11 mouse cellular contexts compared by ENCODE assay signal in genomic region chr4:70709126-70709689, GRCm38 (mm10).
A peak's percentile ranks its signal among the peaks of the same experiment; 100 is the strongest.
DNase-seq lines count a peak whose midpoint lies in the region; TF ChIP-seq lines count a peak whose summit lies in the region.
"Had no signal": no experiment of that assay in that cellular context is flagged by ENCODE, and none has a peak within 500 bp of the region (broad histone marks: within the 10 kb centered on the region; RNA-seq: fewer than 3 reads in every experiment).

No protein-coding gene starts in this region.

- TF ChIP-seq POLR2A in kidney, adult 2 months (IDR thresholded peaks at IDR 0.05; ENCODE audit: low read depth, low read length), result no peak

- no peaks in the 10 kb centered on the region for H3K4me1 ChIP-seq in kidney, adult 2 months (ENCODE audit: control insufficient read depth, insufficient read depth, low read length)
- H3K4me1 ChIP-seq: hindbrain, embryonic 10.5 days; limb, embryonic 13.5 days had no signal

- no peaks in the 10 kb centered on the region for H3K27me3 ChIP-seq in kidney, adult 2 months (replicated peaks; ENCODE audit: control insufficient read depth, insufficient read depth, low read length)
- H3K27me3 ChIP-seq: limb, embryonic 13.5 days; Patski had no signal

- peak; percentile 14 for DNase-seq in gastrocnemius, adult 2 months
- no peak for DNase-seq in gastrocnemius, postnatal 10 days
- DNase-seq in ovary, adult 18-20 months (ENCODE audit: low spot score), result peak; percentile 40
- no peak for DNase-seq in ovary, postnatal 10 days (ENCODE audit: low spot score)
- peak; percentile 67 for DNase-seq in kidney, adult 2 months
- peak; percentile 6 for DNase-seq in ovary, postnatal 36 days (ENCODE audit: low spot score)
- no peak for DNase-seq in left cerebral cortex, postnatal 25 days (ENCODE audit: low spot score in 2 of 2)
- DNase-seq: thymus, postnatal 36 days had no signal

- no peaks in the 10 kb centered on the region for H3K36me3 ChIP-seq in kidney, adult 2 months (ENCODE audit: control insufficient read depth, insufficient read depth, low read length)
- H3K36me3 ChIP-seq: hindbrain, embryonic 10.5 days; limb, embryonic 13.5 days had no signal

- H3K27ac ChIP-seq in gastrocnemius, adult 2 months, result no peak overlapping the region
- H3K27ac ChIP-seq in kidney, adult 2 months (ENCODE audit: insufficient read depth, low read depth, low read length), result no peak overlapping the region
- H3K27ac ChIP-seq: hindbrain, embryonic 10.5 days; limb, embryonic 13.5 days had no signal

- H3K4me3 ChIP-seq in gastrocnemius, adult 2 months, result no peak overlapping the region
- H3K4me3 ChIP-seq in kidney, adult 2 months (ENCODE audit: insufficient read depth, low read depth, low read length), result no peak overlapping the region
- H3K4me3 ChIP-seq: hindbrain, embryonic 10.5 days; limb, embryonic 13.5 days had no signal

- no peak for TF ChIP-seq CTCF in gastrocnemius, adult 2 months (IDR thresholded peaks at IDR 0.05)
- no peak for TF ChIP-seq CTCF in kidney, adult 2 months (conservative IDR thresholded peaks at IDR 0.05; ENCODE audit: insufficient read depth, insufficient read length, low read depth, low read length)

- intact Hi-C loops in gastrocnemius, adult 2 months (cut with DNase I), result no loop called here
- intact Hi-C loops in left cerebral cortex, postnatal 25 days (cut with DNase I), result no loop called here

- 8% methylated on average over 2 of the region's 2 CpGs for WGBS in kidney, adult 2 months

Comparison
In these comparisons a context has a peak if more than half of its experiments do, and no peak if none do; other contexts are left out.
1. DNase-seq: peak in gastrocnemius, adult 2 months (single experiment), ovary, adult 18-20 months (single experiment), kidney, adult 2 months (single experiment) and ovary, postnatal 36 days (single experiment); none in gastrocnemius, postnatal 10 days (single experiment), ovary, postnatal 10 days (single experiment) and left cerebral cortex, postnatal 25 days (0 of 2).